ENCODE assay signal across 8 mouse cellular contexts in genomic region chr11:61494129-61494997, GRCm38 (mm10). TPM values are rescaled to one million over a fixed set of nuclear protein-coding genes. Genes with fewer than 3 reads are reported as not detected.
DNase-seq lines count a peak whose midpoint lies in the region; ATAC-seq and TF ChIP-seq lines count a peak whose summit lies in the region.

Mapk7 (minus strand) TSS chr11:61494406.

- H3K79me2 ChIP-seq in heart, adult 2 months (replicated peaks; ENCODE audit: control insufficient read depth, insufficient read depth, low read length) = no peaks in the 10 kb centered on the region

- peaks cover 33% of the 10 kb centered on the region for H3K36me3 ChIP-seq in embryonic facial prominence, embryonic 14.5 days (ENCODE audit: control insufficient read depth, insufficient read depth, low read length)
- H3K36me3 ChIP-seq in heart, adult 2 months (ENCODE audit: control insufficient read depth, insufficient read depth, low read length) = no peaks in the 10 kb centered on the region
- peaks cover 27% of the 10 kb centered on the region for H3K36me3 ChIP-seq in limb, embryonic 15.5 days

- H3K4me1 ChIP-seq in embryonic facial prominence, embryonic 14.5 days (ENCODE audit: control insufficient read depth, insufficient read depth, low read length) = peaks cover 9% of the 10 kb centered on the region
- peaks cover 5% of the 10 kb centered on the region for H3K4me1 ChIP-seq in heart, adult 2 months (ENCODE audit: control insufficient read depth, insufficient read depth, low read length)
- peaks cover 22% of the 10 kb centered on the region for H3K4me1 ChIP-seq in limb, embryonic 15.5 days

- intact Hi-C loops in heart, adult 2 months (cut with DNase I) = loop anchor here (5.0 kb wide), 1 partner anchor 317 kb away; the partner anchor contains the start of gene Usp22

- peak; percentile 58 for TF ChIP-seq POLR2A in heart, adult 2 months (IDR thresholded peaks at IDR 0.05; ENCODE audit: insufficient read depth, low read depth, low read length)

- H3K4me3 ChIP-seq in embryonic facial prominence, embryonic 14.5 days (ENCODE audit: low read depth, low read length) = peak within 1 kb of the TSS; percentile 80
- H3K4me3 ChIP-seq in heart, adult 2 months = peak within 1 kb of the TSS; percentile 82
- peak within 1 kb of the TSS; percentile 90 for H3K4me3 ChIP-seq in limb, embryonic 15.5 days

- TF ChIP-seq CTCF in heart, adult 2 months (IDR thresholded peaks at IDR 0.05) = no peak

- ATAC-seq in embryonic facial prominence, embryonic 14.5 days (ENCODE audit: low read depth) = peak; percentile 97
- ATAC-seq in limb, embryonic 15.5 days (ENCODE audit: insufficient number of reproducible peaks, low FRiP score, low TSS enrichment, low read depth) = peak; percentile 95

- peak within 1 kb of the TSS; percentile 92 for H3K27ac ChIP-seq in embryonic facial prominence, embryonic 14.5 days (replicated peaks; ENCODE audit: low read depth, low read length)
- peak within 1 kb of the TSS; percentile 90 for H3K27ac ChIP-seq in heart, adult 2 months
- H3K27ac ChIP-seq in limb, embryonic 15.5 days = peak within 1 kb of the TSS; percentile 89

- H3K4me2 ChIP-seq in embryonic facial prominence, embryonic 14.5 days (ENCODE audit: low read depth, low read length) = peak within 1 kb of the TSS; percentile 85
- H3K4me2 ChIP-seq in limb, embryonic 15.5 days = peak within 1 kb of the TSS; percentile 76

- under 1% methylated on average over 48 of the region's 62 CpGs for WGBS in embryonic facial prominence, embryonic 14.5 days
- WGBS in heart, adult 2 months = under 1% methylated on average over 58 of the region's 62 CpGs
- whole genome bisulfite sequencing in limb, embryonic 15.5 days = under 1% methylated on average over 62 of the region's 62 CpGs

- no peaks in the 10 kb centered on the region for H3K27me3 ChIP-seq in embryonic facial prominence, embryonic 14.5 days (replicated peaks; ENCODE audit: control insufficient read depth, insufficient read depth, low read length)
- H3K27me3 ChIP-seq in heart, adult 2 months (ENCODE audit: control insufficient read depth, insufficient read depth, low read length) = no peaks in the 10 kb centered on the region
- H3K27me3 ChIP-seq in limb, embryonic 15.5 days = no peaks in the 10 kb centered on the region

- no peaks in the 10 kb centered on the region for H3K9me3 ChIP-seq in embryonic facial prominence, embryonic 14.5 days (ENCODE audit: control insufficient read depth, low read length)
- no peaks in the 10 kb centered on the region for H3K9me3 ChIP-seq in limb, embryonic 15.5 days

- H3K9ac ChIP-seq in embryonic facial prominence, embryonic 14.5 days (ENCODE audit: low read depth, low read length) = peak within 1 kb of the TSS; percentile 82
- peak within 1 kb of the TSS; percentile 84 for H3K9ac ChIP-seq in heart, adult 2 months (ENCODE audit: low read depth, low read length)
- peak within 1 kb of the TSS; percentile 75 for H3K9ac ChIP-seq in limb, embryonic 15.5 days

- peak; percentile 53; the same call in 1 of the 2 replicates for TF ChIP-seq EP300 in heart, adult 2 months (IDR thresholded peaks at IDR 0.05; ENCODE audit: insufficient read depth, low read depth, low read length)

- DNase-seq in 3T3-L1 (ENCODE audit: low read depth, low spot score) = peak; percentile 97
- peak; percentile 94 to 98 for DNase-seq in adrenal gland, postnatal 4 days (ENCODE audit: low spot score in 2 of 2)
- DNase-seq in embryonic facial prominence, embryonic 14.5 days (ENCODE audit: low spot score) = peak; percentile 99
- DNase-seq in heart, adult 2 months = peak; percentile 95 to 98
- DNase-seq in kidney, adult 8-10 months = peak; percentile 96
- peak; percentile 89 to 90 for DNase-seq in monocyte, adult 2 months (ENCODE audit: low read depth in 1 of 2, low spot score in 2 of 2)
- peak; percentile 94 for DNase-seq in spleen, postnatal 36 days (ENCODE audit: low spot score in 2 of 2)

RNA-seq across cellular contexts. Expression of gene Mapk7, which starts in this region (rescaled TPM):
- 10 to 100 TPM; 25.9 to 28.1 TPM for total RNA-seq in adrenal gland, postnatal 4 days (2021)
- 49.6 and 59.2 TPM in 2 replicates for polyA plus RNA-seq in embryonic facial prominence, embryonic 14.5 days (2014; fragmentation: Nextera tagmentation; extraction: Ambion mirVana)
- 1 to 10 TPM; 5.5 to 6.0 TPM for total RNA-seq in heart, adult 2 months (2021)
- polyA plus RNA-seq in heart, adult 2 months (2012; rRNA removed) = 11.9 and 12.6 TPM in 2 replicates
- polyA plus RNA-seq in limb, embryonic 15.5 days (2015; fragmentation: Nextera tagmentation; extraction: Ambion mirVana) = 59.4 and 65.0 TPM in 2 replicates

Comparison
In these comparisons a context has a peak if more than half of its experiments do, and no peak if none do; other contexts are left out.
1. Peak in every context shown above with its lines: DNase-seq, ATAC-seq, H3K4me3 ChIP-seq and H3K27ac ChIP-seq.